Comparison of ENCODE assay signal across 18 mouse cellular contexts in the genomic region with DNA sequence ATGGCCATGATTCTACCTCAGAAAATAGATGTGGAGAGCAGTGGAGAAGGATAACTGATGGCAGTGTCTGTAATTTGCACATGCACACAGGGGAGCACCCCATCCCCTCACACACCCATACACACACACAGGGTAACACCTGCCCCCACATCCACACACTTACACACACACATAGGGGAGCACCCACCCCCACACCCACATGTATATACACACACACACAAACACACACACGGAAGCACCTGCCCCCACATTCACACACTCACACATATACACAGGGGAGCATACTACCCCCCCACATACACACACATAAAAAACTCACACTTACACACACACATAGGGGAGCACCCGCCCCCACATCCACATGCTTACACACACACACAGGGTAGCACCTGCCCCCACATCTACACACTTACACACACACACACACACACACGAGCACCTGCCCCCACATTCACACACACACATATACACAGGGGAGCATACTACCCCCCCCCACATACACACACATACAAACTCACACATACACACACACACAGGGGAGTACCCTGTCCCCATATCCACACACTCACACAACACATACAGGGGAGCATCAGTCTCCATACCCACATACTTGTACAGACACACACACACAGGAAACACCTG.
DNase-seq lines count a peak whose midpoint lies in the region; ATAC-seq lines count a peak whose summit lies in the region.
"Had no signal": no experiment of that assay in that cellular context is flagged by ENCODE, and none has a peak within 500 bp of the region (broad histone marks: within the 10 kb centered on the region; RNA-seq: fewer than 3 reads in every experiment).

No protein-coding gene starts in this region.

- peak; percentile 40; the same call in 1 of the 2 replicates for ATAC-seq in forebrain, embryonic 16.5 days
- ATAC-seq in forebrain, embryonic 14.5 days = no peak
- ATAC-seq in kidney, embryonic 15.5 days (replicated peaks; ENCODE audit: low FRiP score) = 0 out of 2 replicates have a peak, but pooled peaks have one; percentile 22
- no peak; the same call in 1 of the 2 replicates for ATAC-seq in kidney, embryonic 16.5 days (ENCODE audit: low FRiP score, low TSS enrichment)
- peak; percentile 56 for ATAC-seq in midbrain, embryonic 13.5 days
- no peak for ATAC-seq in midbrain, embryonic 15.5 days (replicated peaks)
- peak; percentile 43; the same call in 1 of the 2 replicates for ATAC-seq in midbrain, embryonic 14.5 days (ENCODE audit: low FRiP score, low TSS enrichment)

- no peaks in the 10 kb centered on the region for H3K4me1 ChIP-seq in forebrain, embryonic 16.5 days (replicated peaks; ENCODE audit: control insufficient read depth, insufficient read depth, low read length)
- no peaks in the 10 kb centered on the region for H3K4me1 ChIP-seq in forebrain, embryonic 14.5 days (ENCODE audit: control insufficient read depth, insufficient read depth, low read length)
- no peaks in the 10 kb centered on the region for H3K4me1 ChIP-seq in kidney, embryonic 15.5 days
- no peaks in the 10 kb centered on the region for H3K4me1 ChIP-seq in kidney, embryonic 16.5 days (ENCODE audit: insufficient read depth, low read length)
- H3K4me1 ChIP-seq in midbrain, embryonic 13.5 days (replicated peaks) = no peaks in the 10 kb centered on the region
- no peaks in the 10 kb centered on the region for H3K4me1 ChIP-seq in midbrain, embryonic 15.5 days
- H3K4me1 ChIP-seq in midbrain, embryonic 14.5 days (ENCODE audit: control insufficient read depth, insufficient read depth, low read length) = no peaks in the 10 kb centered on the region

- H3K9ac ChIP-seq in forebrain, embryonic 16.5 days (replicated peaks; ENCODE audit: low read depth, low read length) = no peak overlapping the region
- H3K9ac ChIP-seq in forebrain, embryonic 14.5 days (ENCODE audit: low read length) = no peak overlapping the region
- H3K9ac ChIP-seq in kidney, embryonic 15.5 days = no peak overlapping the region
- H3K9ac ChIP-seq in kidney, embryonic 16.5 days (replicated peaks; ENCODE audit: low read length) = no peak overlapping the region
- no peak overlapping the region for H3K9ac ChIP-seq in midbrain, embryonic 13.5 days (replicated peaks)
- H3K9ac ChIP-seq in midbrain, embryonic 15.5 days = no peak overlapping the region
- H3K9ac ChIP-seq in midbrain, embryonic 14.5 days (replicated peaks; ENCODE audit: low read length) = no peak overlapping the region
- H3K9ac ChIP-seq: liver, embryonic 14.5 days had no signal

- H3K27me3 ChIP-seq in forebrain, embryonic 16.5 days (replicated peaks; ENCODE audit: control insufficient read depth, insufficient read depth, low read length) = no peaks in the 10 kb centered on the region
- no peaks in the 10 kb centered on the region for H3K27me3 ChIP-seq in forebrain, embryonic 14.5 days (replicated peaks; ENCODE audit: control insufficient read depth, insufficient read depth, low read length)
- H3K27me3 ChIP-seq in kidney, embryonic 15.5 days = no peaks in the 10 kb centered on the region
- no peaks in the 10 kb centered on the region for H3K27me3 ChIP-seq in kidney, embryonic 16.5 days (ENCODE audit: insufficient read depth, low read length)
- no peaks in the 10 kb centered on the region for H3K27me3 ChIP-seq in midbrain, embryonic 13.5 days
- no peaks in the 10 kb centered on the region for H3K27me3 ChIP-seq in midbrain, embryonic 15.5 days (replicated peaks)
- no peaks in the 10 kb centered on the region for H3K27me3 ChIP-seq in midbrain, embryonic 14.5 days (ENCODE audit: control insufficient read depth, insufficient read depth, low read length)

- H3K36me3 ChIP-seq in forebrain, embryonic 16.5 days (ENCODE audit: control insufficient read depth, insufficient read depth) = no peaks in the 10 kb centered on the region
- H3K36me3 ChIP-seq in forebrain, embryonic 14.5 days (ENCODE audit: control insufficient read depth, insufficient read depth, low read length) = no peaks in the 10 kb centered on the region
- H3K36me3 ChIP-seq in kidney, embryonic 15.5 days = no peaks in the 10 kb centered on the region
- no peaks in the 10 kb centered on the region for H3K36me3 ChIP-seq in kidney, embryonic 16.5 days (ENCODE audit: insufficient read depth, low read length)
- H3K36me3 ChIP-seq in midbrain, embryonic 13.5 days = no peaks in the 10 kb centered on the region
- no peaks in the 10 kb centered on the region for H3K36me3 ChIP-seq in midbrain, embryonic 15.5 days (replicated peaks)
- H3K36me3 ChIP-seq in midbrain, embryonic 14.5 days (ENCODE audit: control insufficient read depth, insufficient read depth, low read length) = no peaks in the 10 kb centered on the region

- WGBS in forebrain, embryonic 16.5 days = 87% methylated on average over 3 of the region's 3 CpGs
- 96% methylated on average over 3 of the region's 3 CpGs for WGBS in forebrain, embryonic 14.5 days
- 93% methylated on average over 3 of the region's 3 CpGs for WGBS in kidney, embryonic 15.5 days
- 94% methylated on average over 3 of the region's 3 CpGs for WGBS in kidney, embryonic 16.5 days
- 88% methylated on average over 3 of the region's 3 CpGs for WGBS in midbrain, embryonic 13.5 days
- whole genome bisulfite sequencing in midbrain, embryonic 15.5 days = 86% methylated on average over 3 of the region's 3 CpGs
- WGBS in midbrain, embryonic 14.5 days = 90% methylated on average over 3 of the region's 3 CpGs

- H3K4me3 ChIP-seq in forebrain, embryonic 16.5 days (replicated peaks; ENCODE audit: low read length) = no peak overlapping the region
- H3K4me3 ChIP-seq in forebrain, embryonic 14.5 days (ENCODE audit: low read depth, low read length) = no peak overlapping the region
- no peak overlapping the region for H3K4me3 ChIP-seq in kidney, embryonic 15.5 days (replicated peaks)
- no peak overlapping the region for H3K4me3 ChIP-seq in kidney, embryonic 16.5 days (ENCODE audit: low read length)
- H3K4me3 ChIP-seq in midbrain, embryonic 13.5 days (replicated peaks) = no peak overlapping the region
- no peak overlapping the region for H3K4me3 ChIP-seq in midbrain, embryonic 15.5 days
- no peak overlapping the region for H3K4me3 ChIP-seq in midbrain, embryonic 14.5 days (replicated peaks; ENCODE audit: low read depth, low read length)

- H3K4me2 ChIP-seq in forebrain, embryonic 16.5 days (ENCODE audit: low read length) = no peak overlapping the region
- H3K4me2 ChIP-seq in forebrain, embryonic 14.5 days (ENCODE audit: low read length) = no peak overlapping the region
- no peak overlapping the region for H3K4me2 ChIP-seq in kidney, embryonic 15.5 days
- H3K4me2 ChIP-seq in kidney, embryonic 16.5 days (replicated peaks; ENCODE audit: low read depth, low read length) = no peak overlapping the region
- H3K4me2 ChIP-seq in midbrain, embryonic 13.5 days (replicated peaks) = no peak overlapping the region
- H3K4me2 ChIP-seq in midbrain, embryonic 15.5 days = no peak overlapping the region
- H3K4me2 ChIP-seq in midbrain, embryonic 14.5 days (ENCODE audit: low read length) = no peak overlapping the region

- no peak overlapping the region for H3K27ac ChIP-seq in forebrain, embryonic 16.5 days (ENCODE audit: low read length)
- H3K27ac ChIP-seq in forebrain, embryonic 14.5 days (ENCODE audit: low read depth, low read length) = no peak overlapping the region
- H3K27ac ChIP-seq in kidney, embryonic 15.5 days = no peak overlapping the region
- no peak overlapping the region for H3K27ac ChIP-seq in kidney, embryonic 16.5 days (ENCODE audit: low read length)
- no peak overlapping the region for H3K27ac ChIP-seq in midbrain, embryonic 13.5 days
- no peak overlapping the region for H3K27ac ChIP-seq in midbrain, embryonic 15.5 days
- no peak overlapping the region for H3K27ac ChIP-seq in midbrain, embryonic 14.5 days (replicated peaks; ENCODE audit: low read depth, low read length)
- H3K27ac ChIP-seq: liver, embryonic 14.5 days had no signal

- no peaks in the 10 kb centered on the region for H3K9me3 ChIP-seq in forebrain, embryonic 16.5 days (ENCODE audit: control insufficient read depth, low read length)
- no peaks in the 10 kb centered on the region for H3K9me3 ChIP-seq in forebrain, embryonic 14.5 days (replicated peaks; ENCODE audit: control insufficient read depth, low read length)
- no peaks in the 10 kb centered on the region for H3K9me3 ChIP-seq in kidney, embryonic 15.5 days (replicated peaks)
- H3K9me3 ChIP-seq in kidney, embryonic 16.5 days (ENCODE audit: low read length) = no peaks in the 10 kb centered on the region
- no peaks in the 10 kb centered on the region for H3K9me3 ChIP-seq in midbrain, embryonic 13.5 days
- no peaks in the 10 kb centered on the region for H3K9me3 ChIP-seq in midbrain, embryonic 15.5 days
- no peaks in the 10 kb centered on the region for H3K9me3 ChIP-seq in midbrain, embryonic 14.5 days (ENCODE audit: control insufficient read depth, low read length)

- DNase-seq in forebrain, embryonic 14.5 days (ENCODE audit: low spot score) = no peak
- no peak for DNase-seq in midbrain, embryonic 14.5 days
- no peak for DNase-seq in urinary bladder, postnatal 36 days (ENCODE audit: low spot score in 2 of 2)
- DNase-seq: cerebellum, adult 2 months; gastrocnemius, postnatal 36 days; heart, postnatal 10 days; kidney, adult 8-10 months; kidney, postnatal 36 days; right cerebral cortex, postnatal 14 days; spleen, adult 18-20 months; thymus, adult 18-20 months; thymus, postnatal 4 days had no signal

Comparison
In these comparisons a context has a peak if more than half of its experiments do, and no peak if none do; other contexts are left out.
1. ATAC-seq: peak in forebrain, embryonic 16.5 days (single experiment), kidney, embryonic 15.5 days (single experiment), midbrain, embryonic 13.5 days (single experiment) and midbrain, embryonic 14.5 days (single experiment); none in forebrain, embryonic 14.5 days (single experiment), kidney, embryonic 16.5 days (single experiment) and midbrain, embryonic 15.5 days (single experiment).